ENCODE assay signal across 14 mouse cellular contexts in genomic region chr16:33015396-33015907, GRCm38 (mm10). TPM values are rescaled to one million over a fixed set of nuclear protein-coding genes. Genes with fewer than 3 reads are reported as not detected.
A peak's percentile ranks its signal among the peaks of the same experiment; 100 is the strongest.
DNase-seq lines count a peak whose midpoint lies in the region; ATAC-seq and TF ChIP-seq lines count a peak whose summit lies in the region.
"Had no signal": no experiment of that assay in that cellular context is flagged by ENCODE, and none has a peak within 500 bp of the region (broad histone marks: within the 10 kb centered on the region; RNA-seq: fewer than 3 reads in every experiment).

No protein-coding gene starts in this region.

- no peak overlapping the region for H3K4me2 ChIP-seq in lung, embryonic 14.5 days
- H3K4me2 ChIP-seq in lung, embryonic 16.5 days (ENCODE audit: low read depth, low read length), result no peak overlapping the region
- H3K4me2 ChIP-seq: embryonic facial prominence, embryonic 12.5 days; forebrain, embryonic 13.5 days; forebrain, embryonic 15.5 days had no signal

- H3K4me3 ChIP-seq in lung, embryonic 14.5 days (ENCODE audit: low read depth, low read length), result no peak overlapping the region
- no peak overlapping the region for H3K4me3 ChIP-seq in lung, embryonic 16.5 days (ENCODE audit: low read length)
- H3K4me3 ChIP-seq: embryonic facial prominence, embryonic 10.5 days; embryonic facial prominence, embryonic 12.5 days; forebrain, embryonic 13.5 days; forebrain, embryonic 15.5 days had no signal

- H3K9ac ChIP-seq in lung, embryonic 14.5 days, result no peak overlapping the region
- no peak overlapping the region for H3K9ac ChIP-seq in lung, embryonic 16.5 days (ENCODE audit: low read length)
- H3K9ac ChIP-seq: embryonic facial prominence, embryonic 12.5 days; forebrain, embryonic 13.5 days; forebrain, embryonic 15.5 days had no signal

- peak; percentile 69 for DNase-seq in heart, adult 11 months
- DNase-seq in heart, postnatal 36 days, result no peak
- DNase-seq in lung, embryonic 14.5 days, result peak; percentile 76
- DNase-seq in lung, postnatal 14 days, result no peak
- no peak for DNase-seq in lung, postnatal 10 days
- DNase-seq in adrenal gland, postnatal 10 days, result no peak
- DNase-seq: adrenal gland, adult 2 months; adrenal gland, postnatal 14 days; adrenal gland, postnatal 36 days had no signal

- H3K27me3 ChIP-seq in lung, embryonic 14.5 days (ENCODE audit: insufficient read depth, low read length), result no peaks in the 10 kb centered on the region
- no peaks in the 10 kb centered on the region for H3K27me3 ChIP-seq in lung, embryonic 16.5 days (ENCODE audit: control insufficient read depth, insufficient read depth, low read depth, low read length)
- H3K27me3 ChIP-seq: embryonic facial prominence, embryonic 12.5 days; forebrain, embryonic 13.5 days; forebrain, embryonic 15.5 days had no signal

- H3K4me1 ChIP-seq in lung, embryonic 14.5 days (ENCODE audit: insufficient read depth), result peaks cover 8% of the 10 kb centered on the region; the same call in 1 of the 2 replicates
- H3K4me1 ChIP-seq in lung, embryonic 16.5 days (replicated peaks; ENCODE audit: control insufficient read depth, insufficient read depth, low read length), result peaks cover 15% of the 10 kb centered on the region
- H3K4me1 ChIP-seq: embryonic facial prominence, embryonic 12.5 days; forebrain, embryonic 13.5 days; forebrain, embryonic 15.5 days had no signal

- 86% methylated on average over 3 of the region's 3 CpGs for WGBS in lung, embryonic 14.5 days
- WGBS in lung, embryonic 16.5 days, result 74% methylated on average over 3 of the region's 3 CpGs

- ATAC-seq in lung, embryonic 14.5 days (ENCODE audit: insufficient read depth), result peak; percentile 69
- ATAC-seq in lung, embryonic 16.5 days (ENCODE audit: low read depth), result peak; percentile 64
- ATAC-seq: forebrain, embryonic 13.5 days; forebrain, embryonic 15.5 days had no signal

- peak overlapping the region; percentile 50; the same call in 1 of the 2 replicates for H3K27ac ChIP-seq in lung, embryonic 14.5 days (ENCODE audit: low read depth)
- no peak overlapping the region for H3K27ac ChIP-seq in lung, embryonic 16.5 days (ENCODE audit: low read length)
- H3K27ac ChIP-seq: embryonic facial prominence, embryonic 10.5 days; embryonic facial prominence, embryonic 12.5 days; forebrain, embryonic 13.5 days; forebrain, embryonic 15.5 days had no signal

- TF ChIP-seq CTCF in lung, embryonic 14.5 days (IDR thresholded peaks at IDR 0.05; ENCODE audit: low read depth), result no peak

- H3K36me3 ChIP-seq in lung, embryonic 14.5 days (ENCODE audit: insufficient read depth), result peaks cover 40% of the 10 kb centered on the region
- peaks cover 10% of the 10 kb centered on the region for H3K36me3 ChIP-seq in lung, embryonic 16.5 days (ENCODE audit: control insufficient read depth, insufficient read depth, low read length)

- H3K9me3 ChIP-seq in lung, embryonic 14.5 days (ENCODE audit: low read depth, low read length), result no peaks in the 10 kb centered on the region
- H3K9me3 ChIP-seq in lung, embryonic 16.5 days (ENCODE audit: control insufficient read depth, low read length), result no peaks in the 10 kb centered on the region
- H3K9me3 ChIP-seq: embryonic facial prominence, embryonic 10.5 days; embryonic facial prominence, embryonic 12.5 days; forebrain, embryonic 13.5 days; forebrain, embryonic 15.5 days had no signal

- intact Hi-C loops in heart, postnatal 36 days (cut with DNase I), result no loop called here

RNA-seq across cellular contexts. Expression of gene Iqcg, which starts 40.6 kb away (rescaled TPM):
- under 1 TPM; 0.33 to 0.60 TPM for total RNA-seq in heart, postnatal 36 days (2021)
- polyA plus RNA-seq in lung, embryonic 14.5 days (2014; fragmentation: Nextera tagmentation; extraction: Ambion mirVana), result 2.6 TPM in 2 replicates
- 6.4 and 7.2 TPM in 2 replicates for polyA plus RNA-seq in lung, embryonic 16.5 days (2015; fragmentation: Nextera tagmentation; extraction: Ambion mirVana)
- 1 to 10 TPM; 2.4 to 3.1 TPM for total RNA-seq in adrenal gland, postnatal 10 days (2021)

RNA-seq across cellular contexts. Expression of gene Rpl35a, which starts 40.8 kb away (rescaled TPM):
- 100 to 1,000 TPM; 301 to 318 TPM for total RNA-seq in heart, postnatal 36 days (2021)
- polyA plus RNA-seq in lung, embryonic 14.5 days (2014; fragmentation: Nextera tagmentation; extraction: Ambion mirVana), result 1,015 and 1,080 TPM in 2 replicates
- 895 and 1,004 TPM in 2 replicates for polyA plus RNA-seq in lung, embryonic 16.5 days (2015; fragmentation: Nextera tagmentation; extraction: Ambion mirVana)
- 100 to 1,000 TPM; 635 to 640 TPM for total RNA-seq in adrenal gland, postnatal 10 days (2021)

RNA-seq across cellular contexts. Expression of gene Lmln, which starts 46.9 kb away (rescaled TPM):
- 1 to 10 TPM; 1.8 to 3.2 TPM for total RNA-seq in heart, postnatal 36 days (2021)
- polyA plus RNA-seq in lung, embryonic 14.5 days (2014; fragmentation: Nextera tagmentation; extraction: Ambion mirVana), result 3.5 and 3.8 TPM in 2 replicates
- 2.7 and 4.0 TPM in 2 replicates for polyA plus RNA-seq in lung, embryonic 16.5 days (2015; fragmentation: Nextera tagmentation; extraction: Ambion mirVana)
- total RNA-seq in adrenal gland, postnatal 10 days (2021), result 1 to 10 TPM; 5.5 to 9.9 TPM

Comparison
In these comparisons a context has a peak if more than half of its experiments do, and no peak if none do; other contexts are left out.
1. DNase-seq: peak in heart, adult 11 months (single experiment) and lung, embryonic 14.5 days (single experiment); none in heart, postnatal 36 days (0 of 2), lung, postnatal 14 days (single experiment), lung, postnatal 10 days (single experiment) and adrenal gland, postnatal 10 days (single experiment).